Comparison of ENCODE assay signal across 29 mouse cellular contexts in genomic region chr11:49673433-49673832, GRCm38 (mm10). TPM values are rescaled to one million over a fixed set of nuclear protein-coding genes. Genes with fewer than 3 reads are reported as not detected.
DNase-seq lines count a peak whose midpoint lies in the region; ATAC-seq and TF ChIP-seq lines count a peak whose summit lies in the region.
"Had no signal": no experiment of that assay in that cellular context is flagged by ENCODE, and none has a peak within 500 bp of the region (broad histone marks: within the 10 kb centered on the region; RNA-seq: fewer than 3 reads in every experiment).

No protein-coding gene starts in this region.

- 49% methylated on average over 3 of the region's 3 CpGs for WGBS in forebrain, postnatal 0 days
- 50% methylated on average over 3 of the region's 3 CpGs for WGBS in forebrain, embryonic 15.5 days
- WGBS in intestine, postnatal 0 days: 82% methylated on average over 3 of the region's 3 CpGs
- 83% methylated on average over 3 of the region's 3 CpGs for WGBS in intestine, embryonic 16.5 days
- 75% methylated on average over 3 of the region's 3 CpGs for WGBS in lung, postnatal 0 days

- peaks cover 27% of the 10 kb centered on the region for H3K36me3 ChIP-seq in forebrain, postnatal 0 days (ENCODE audit: insufficient read depth)
- peaks cover 58% of the 10 kb centered on the region for H3K36me3 ChIP-seq in forebrain, embryonic 15.5 days
- H3K36me3 ChIP-seq in intestine, postnatal 0 days (ENCODE audit: control insufficient read depth, insufficient read depth): peaks cover 32% of the 10 kb centered on the region
- peaks cover 8% of the 10 kb centered on the region for H3K36me3 ChIP-seq in intestine, embryonic 16.5 days (ENCODE audit: control insufficient read depth, insufficient read depth, low read length)
- peaks cover 21% of the 10 kb centered on the region for H3K36me3 ChIP-seq in lung, postnatal 0 days (ENCODE audit: insufficient read depth, low read length)

- TF ChIP-seq EP300 in lung, postnatal 0 days (IDR thresholded peaks at IDR 0.05): no peak

- H3K4me1 ChIP-seq in forebrain, postnatal 0 days (ENCODE audit: insufficient read depth): no peaks in the 10 kb centered on the region
- no peaks in the 10 kb centered on the region for H3K4me1 ChIP-seq in forebrain, embryonic 15.5 days
- no peaks in the 10 kb centered on the region for H3K4me1 ChIP-seq in intestine, postnatal 0 days (replicated peaks; ENCODE audit: control insufficient read depth, insufficient read depth, low read length)
- no peaks in the 10 kb centered on the region for H3K4me1 ChIP-seq in intestine, embryonic 16.5 days (ENCODE audit: control insufficient read depth, insufficient read depth, low read length)
- no peaks in the 10 kb centered on the region for H3K4me1 ChIP-seq in lung, postnatal 0 days (ENCODE audit: insufficient read depth, low read depth, low read length)
- H3K4me1 ChIP-seq: embryonic facial prominence, embryonic 12.5 days; embryonic facial prominence, embryonic 15.5 days; heart, embryonic 10.5 days; hindbrain, embryonic 10.5 days had no signal

- peak; percentile 38 for TF ChIP-seq CTCF in forebrain, postnatal 0 days (IDR thresholded peaks at IDR 0.05; ENCODE audit: low read depth)
- 0 out of 2 replicates have a peak, but pooled peaks have one; percentile 15 for TF ChIP-seq CTCF in intestine, postnatal 0 days (IDR thresholded peaks at IDR 0.05; ENCODE audit: low read depth)
- TF ChIP-seq CTCF in lung, postnatal 0 days (IDR thresholded peaks at IDR 0.05): 0 out of 2 replicates have a peak, but pooled peaks have one; percentile 6
- TF ChIP-seq CTCF in brain, embryonic 14.5 days (IDR thresholded peaks at IDR 0.05; ENCODE audit: borderline replicate concordance, extremely low read depth, insufficient read depth, insufficient read length): peak; percentile 4; the same call in 1 of the 2 replicates

- no peak for TF ChIP-seq POLR2A in brain, embryonic 14.5 days (IDR thresholded peaks at IDR 0.05; ENCODE audit: borderline replicate concordance, extremely low read depth, insufficient read depth, insufficient read length, poor library complexity, severe bottlenecking)

- peak; percentile 66 for ATAC-seq in forebrain, postnatal 0 days
- no peak for ATAC-seq in forebrain, embryonic 15.5 days (replicated peaks)
- ATAC-seq in intestine, postnatal 0 days: no peak
- ATAC-seq in intestine, embryonic 16.5 days: no peak
- no peak for ATAC-seq in lung, postnatal 0 days
- ATAC-seq: forebrain, embryonic 14.5 days had no signal

- no peak overlapping the region for H3K4me2 ChIP-seq in forebrain, postnatal 0 days (ENCODE audit: low read depth)
- no peak overlapping the region for H3K4me2 ChIP-seq in forebrain, embryonic 15.5 days (replicated peaks)
- H3K4me2 ChIP-seq in intestine, postnatal 0 days (replicated peaks; ENCODE audit: low read depth): no peak overlapping the region
- H3K4me2 ChIP-seq in intestine, embryonic 16.5 days (ENCODE audit: low read depth, low read length): no peak overlapping the region
- no peak overlapping the region for H3K4me2 ChIP-seq in lung, postnatal 0 days (replicated peaks; ENCODE audit: low read depth, low read length)
- H3K4me2 ChIP-seq: embryonic facial prominence, embryonic 12.5 days; embryonic facial prominence, embryonic 15.5 days; hindbrain, embryonic 14.5 days had no signal

- H3K9me3 ChIP-seq in forebrain, postnatal 0 days (ENCODE audit: low read length): no peaks in the 10 kb centered on the region
- no peaks in the 10 kb centered on the region for H3K9me3 ChIP-seq in forebrain, embryonic 15.5 days
- no peaks in the 10 kb centered on the region for H3K9me3 ChIP-seq in intestine, postnatal 0 days (ENCODE audit: control insufficient read depth)
- no peaks in the 10 kb centered on the region for H3K9me3 ChIP-seq in intestine, embryonic 16.5 days (ENCODE audit: control insufficient read depth, low read length)
- H3K9me3 ChIP-seq in lung, postnatal 0 days (ENCODE audit: low read length): no peaks in the 10 kb centered on the region
- H3K9me3 ChIP-seq: embryonic facial prominence, embryonic 12.5 days; embryonic facial prominence, embryonic 15.5 days; heart, embryonic 10.5 days; hindbrain, embryonic 10.5 days had no signal

- no peak overlapping the region for H3K27ac ChIP-seq in forebrain, postnatal 0 days (ENCODE audit: low read depth, low read length)
- no peak overlapping the region for H3K27ac ChIP-seq in forebrain, embryonic 15.5 days (replicated peaks)
- no peak overlapping the region for H3K27ac ChIP-seq in intestine, postnatal 0 days (ENCODE audit: low read depth, low read length)
- H3K27ac ChIP-seq in intestine, embryonic 16.5 days (ENCODE audit: low read length): no peak overlapping the region
- no peak overlapping the region for H3K27ac ChIP-seq in lung, postnatal 0 days (ENCODE audit: low read length)
- H3K27ac ChIP-seq: embryonic facial prominence, embryonic 12.5 days; embryonic facial prominence, embryonic 15.5 days; heart, adult 2 months; heart, embryonic 10.5 days; hindbrain, embryonic 10.5 days; hindbrain, embryonic 14.5 days had no signal

- H3K9ac ChIP-seq in forebrain, postnatal 0 days: no peak overlapping the region
- no peak overlapping the region for H3K9ac ChIP-seq in forebrain, embryonic 15.5 days (replicated peaks)
- H3K9ac ChIP-seq in intestine, postnatal 0 days (ENCODE audit: low read depth, low read length): no peak overlapping the region
- H3K9ac ChIP-seq in intestine, embryonic 16.5 days (ENCODE audit: low read depth, low read length): no peak overlapping the region
- no peak overlapping the region for H3K9ac ChIP-seq in lung, postnatal 0 days (replicated peaks; ENCODE audit: low read depth)
- H3K9ac ChIP-seq: embryonic facial prominence, embryonic 12.5 days; embryonic facial prominence, embryonic 15.5 days; hindbrain, embryonic 14.5 days had no signal

- peak; percentile 19 for DNase-seq in forebrain, postnatal 0 days
- DNase-seq in lung, postnatal 0 days (ENCODE audit: low spot score): no peak
- no peak for DNase-seq in lung, postnatal 25 days (ENCODE audit: low spot score)
- DNase-seq in brain, embryonic 14.5 days (ENCODE audit: low read depth): no peak
- DNase-seq in retina, postnatal 1 day: no peak
- DNase-seq: adrenal gland, adult 2 months; adrenal gland, postnatal 14 days; cerebellum, adult 18-20 months; cerebellum, adult 9-10 months; cerebellum, postnatal 14 days; gastrocnemius, postnatal 10 days; gastrocnemius, postnatal 36 days; heart, adult 2 months; heart, postnatal 10 days; heart, postnatal 36 days had no signal

- no peaks in the 10 kb centered on the region for H3K27me3 ChIP-seq in forebrain, postnatal 0 days (ENCODE audit: insufficient read depth, low read length)
- H3K27me3 ChIP-seq in forebrain, embryonic 15.5 days: no peaks in the 10 kb centered on the region
- H3K27me3 ChIP-seq in intestine, postnatal 0 days (replicated peaks; ENCODE audit: control insufficient read depth, insufficient read depth, low read length): no peaks in the 10 kb centered on the region
- H3K27me3 ChIP-seq in intestine, embryonic 16.5 days (replicated peaks; ENCODE audit: control insufficient read depth, insufficient read depth, low read length): no peaks in the 10 kb centered on the region
- no peaks in the 10 kb centered on the region for H3K27me3 ChIP-seq in lung, postnatal 0 days (replicated peaks; ENCODE audit: insufficient read depth, low read length)
- H3K27me3 ChIP-seq: embryonic facial prominence, embryonic 12.5 days; embryonic facial prominence, embryonic 15.5 days had no signal

- H3K4me3 ChIP-seq in forebrain, postnatal 0 days (ENCODE audit: low read depth, low read length): no peak overlapping the region
- H3K4me3 ChIP-seq in forebrain, embryonic 15.5 days: no peak overlapping the region
- H3K4me3 ChIP-seq in intestine, postnatal 0 days (ENCODE audit: low read depth, low read length): no peak overlapping the region
- no peak overlapping the region for H3K4me3 ChIP-seq in intestine, embryonic 16.5 days (ENCODE audit: low read length)
- no peak overlapping the region for H3K4me3 ChIP-seq in lung, postnatal 0 days (ENCODE audit: low read depth, low read length)
- H3K4me3 ChIP-seq: embryonic facial prominence, embryonic 12.5 days; embryonic facial prominence, embryonic 15.5 days; heart, adult 2 months; heart, embryonic 10.5 days; hindbrain, embryonic 10.5 days had no signal

RNA-seq across cellular contexts. Expression of gene Scgb3a1, which starts 10.0 kb away (rescaled TPM):
- total RNA-seq in forebrain, postnatal 0 days (2014; rRNA removed): 2.7 TPM in 1 of 2 replicates, not detected in the other
- polyA plus RNA-seq in forebrain, postnatal 0 days (2015; fragmentation: Nextera tagmentation; extraction: Ambion mirVana): 0.44 TPM in 1 of 2 replicates, not detected in the other
- not detected in 2 replicates for polyA plus RNA-seq in forebrain, embryonic 15.5 days (2015; fragmentation: Nextera tagmentation; extraction: Ambion mirVana)
- 3.2 and 4.4 TPM in 2 replicates for polyA plus RNA-seq in intestine, postnatal 0 days (2015; fragmentation: Nextera tagmentation; extraction: Ambion mirVana)
- not detected in 2 replicates for polyA plus RNA-seq in intestine, embryonic 16.5 days (2015; fragmentation: Nextera tagmentation; extraction: Ambion mirVana)
- 261 and 341 TPM in 2 replicates for polyA plus RNA-seq in lung, postnatal 0 days (2015; fragmentation: Nextera tagmentation; extraction: Ambion mirVana)
- polyA plus RNA-seq in brain, embryonic 14.5 days (2012; rRNA removed): not detected in 2 replicates
- total RNA-seq: adrenal gland, adult 2 months; adrenal gland, postnatal 14 days; adrenal gland, postnatal 4 days; common myeloid progenitor, adult 5-6 weeks; gastrocnemius, adult 18-20 months; gastrocnemius, postnatal 10 days; gastrocnemius, postnatal 36 days had no signal
- polyA plus RNA-seq: adrenal gland, adult 2 months; embryonic facial prominence, embryonic 12.5 days; embryonic facial prominence, embryonic 15.5 days; forebrain, embryonic 11.5 days; forebrain, embryonic 14.5 days; hindbrain, embryonic 10.5 days; hindbrain, embryonic 14.5 days; intestine, embryonic 14.5 days had no signal

RNA-seq across cellular contexts. Expression of gene Cnot6, which starts 39.1 kb away (rescaled TPM):
- total RNA-seq in forebrain, postnatal 0 days (2014; rRNA removed): 45.4 and 63.9 TPM in 2 replicates
- polyA plus RNA-seq in forebrain, postnatal 0 days (2015; fragmentation: Nextera tagmentation; extraction: Ambion mirVana): 19.4 and 31.9 TPM in 2 replicates
- polyA plus RNA-seq in forebrain, embryonic 15.5 days (2015; fragmentation: Nextera tagmentation; extraction: Ambion mirVana): 69.9 and 78.7 TPM in 2 replicates
- 27.2 and 31.3 TPM in 2 replicates for polyA plus RNA-seq in intestine, postnatal 0 days (2015; fragmentation: Nextera tagmentation; extraction: Ambion mirVana)
- 26.9 and 31.5 TPM in 2 replicates for polyA plus RNA-seq in intestine, embryonic 16.5 days (2015; fragmentation: Nextera tagmentation; extraction: Ambion mirVana)
- 36.0 and 40.6 TPM in 2 replicates for polyA plus RNA-seq in lung, postnatal 0 days (2015; fragmentation: Nextera tagmentation; extraction: Ambion mirVana)
- 72.9 and 74.3 TPM in 2 replicates for polyA plus RNA-seq in brain, embryonic 14.5 days (2012; rRNA removed)

Comparison
In these comparisons a context has a peak if more than half of its experiments do, and no peak if none do; other contexts are left out.
1. RNA of gene Scgb3a1, which starts 10.0 kb away (polyA plus RNA-seq): 261 to 341 TPM in lung, postnatal 0 days; 3.2 to 4.4 TPM in intestine, postnatal 0 days, not detected in forebrain, embryonic 15.5 days, 0.44 TPM in forebrain, postnatal 0 days, not detected in intestine, embryonic 16.5 days and not detected in brain, embryonic 14.5 days; every median in the first group is over 10 times any median in the second.
2. Peak in every context shown above with its lines, with median percentiles within 50 percentile points of each other: CTCF ChIP-seq.